Mouse (Mus musculus): ENCODE measurements around the gene Arl2bp.
A peak's percentile ranks its signal among the peaks of the same experiment; 100 is the strongest.

The Arl2bp gene

DNA sequence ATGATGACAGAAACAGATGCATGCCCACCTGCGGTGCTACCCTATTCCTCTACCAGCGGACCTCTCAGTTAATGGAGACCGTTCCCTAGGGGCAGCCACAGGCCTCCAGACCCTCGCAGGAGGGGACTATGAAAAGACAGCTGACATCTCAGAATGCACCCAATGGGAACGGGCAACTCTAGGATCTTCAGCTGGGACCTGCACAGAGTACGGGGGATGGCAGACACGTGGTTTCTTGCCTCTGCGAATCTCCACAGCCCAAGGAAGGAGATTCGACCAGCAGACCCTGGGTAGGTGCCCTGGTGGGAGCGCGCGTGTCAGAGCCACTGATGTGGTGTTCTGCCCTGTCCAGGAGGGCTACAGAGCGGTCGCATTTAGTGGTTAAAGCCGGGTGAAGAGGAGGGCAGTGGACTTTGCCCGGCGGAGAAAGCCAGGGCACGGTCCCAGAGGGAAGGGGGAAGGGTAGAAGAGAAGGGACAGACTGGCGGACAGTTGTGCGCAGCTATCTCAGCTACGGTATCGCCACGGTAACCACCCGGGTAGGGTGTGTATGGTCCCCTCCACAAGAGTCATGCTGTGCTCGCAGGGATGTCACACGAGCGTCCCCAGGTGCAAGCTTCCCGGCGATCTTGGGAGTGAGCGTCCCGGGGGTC is 29.1 kb downstream of the Arl2bp start:
- peak in 1 of 2 experiments; percentile 6 for DNase-seq (ENCODE audit: low spot score in 2 of 2)

- DNase-seq (ENCODE audit: low spot score in 2 of 2), result peak in 1 of 2 experiments; percentile 52
Measured at GRCm38 (mm10) chr8:94695994-94696384, 29.6 kb downstream of the Arl2bp start, which contains the start of gene Pllp. Pllp (minus strand) TSS chr8:94696278.

DNA sequence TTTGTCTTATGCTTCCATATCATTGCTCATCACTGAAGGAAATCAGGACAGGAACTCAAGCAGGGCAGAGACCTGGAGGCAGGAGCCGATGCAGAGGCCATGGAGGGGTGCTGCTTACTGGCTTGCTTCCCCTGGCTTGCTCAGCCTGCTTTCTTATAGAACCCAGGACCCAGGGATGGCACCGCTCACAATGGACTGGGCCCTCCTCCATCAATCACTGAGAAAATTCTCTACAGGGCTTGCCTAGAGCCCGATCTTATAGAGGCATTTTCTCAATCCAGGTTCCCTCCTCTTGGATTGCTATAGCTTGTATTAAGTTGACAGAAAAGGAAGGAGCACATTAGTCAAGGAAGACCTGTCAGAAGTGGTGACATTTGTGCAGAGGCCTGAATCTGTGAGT is 30.2 kb downstream of the Arl2bp start:
- DNase-seq (ENCODE audit: low spot score in 2 of 2), result no peak

- no peak for DNase-seq (ENCODE audit: low spot score in 2 of 2)
Measured at GRCm38 (mm10) chr8:94697956-94698355, 31.6 kb downstream of the Arl2bp start.

GRCm38 (mm10) chr8:94699366-94699765 is 33.0 kb downstream of the Arl2bp start:
- DNase-seq (ENCODE audit: low spot score in 2 of 2), result no peak

- no peak for DNase-seq (ENCODE audit: low spot score in 2 of 2)
Measured at GRCm38 (mm10) chr8:94700421-94700935, 34.1 kb downstream of the Arl2bp start.

- no peak for DNase-seq (ENCODE audit: low spot score in 2 of 2)
Measured at GRCm38 (mm10) chr8:94702156-94702555, 35.8 kb downstream of the Arl2bp start.

DNA sequence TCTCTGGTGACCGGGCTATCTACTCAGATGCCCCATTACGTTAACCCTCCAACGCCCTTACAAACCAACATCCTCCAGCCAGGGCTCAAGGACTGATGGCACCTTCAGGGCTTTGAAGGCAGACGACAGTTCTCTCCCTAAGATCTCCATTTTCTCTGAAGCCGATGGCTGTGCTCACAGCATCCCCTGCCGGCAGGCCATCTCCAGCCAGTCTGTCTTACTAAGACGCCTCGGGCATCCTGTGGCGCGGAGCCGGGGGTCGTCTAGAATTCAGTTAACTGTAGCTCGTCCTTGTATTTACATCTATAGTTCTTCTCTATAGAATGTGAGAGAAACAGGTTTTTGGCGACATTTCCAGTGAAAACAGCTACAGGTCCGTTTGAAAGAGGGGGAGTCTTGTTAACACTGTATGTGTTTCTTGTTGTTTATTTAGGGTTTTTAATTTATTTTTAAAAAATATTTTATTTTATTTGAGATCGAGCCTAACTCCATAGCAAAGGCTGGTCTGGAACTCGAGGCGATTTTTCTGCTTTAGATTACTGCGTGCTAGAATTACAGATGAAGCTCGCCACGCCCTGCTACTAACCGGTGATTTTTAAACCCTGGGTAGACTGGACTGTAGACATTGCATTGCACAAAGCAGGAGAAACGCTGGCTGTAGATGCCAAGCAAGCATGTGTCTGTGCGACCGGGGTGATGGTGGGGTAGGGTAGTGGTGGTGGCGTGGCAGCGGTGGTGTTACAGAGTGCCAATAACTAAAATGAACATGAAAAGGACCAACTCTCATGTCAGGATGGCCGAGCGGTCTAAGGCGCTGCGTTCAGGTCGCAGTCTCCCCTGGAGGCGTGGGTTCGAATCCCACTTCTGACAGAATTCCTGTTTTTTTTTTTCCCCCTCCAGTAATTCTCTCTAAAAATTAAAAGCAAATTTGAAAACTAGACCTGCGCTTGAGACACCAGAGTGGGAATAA is 36.7 kb downstream of the Arl2bp start:
- DNase-seq (ENCODE audit: low spot score in 2 of 2), result peak; percentile 82 to 84

- DNase-seq (ENCODE audit: low spot score in 2 of 2), result peak; percentile 97 to 99
Measured at GRCm38 (mm10) chr8:94703972-94704668, 37.7 kb downstream of the Arl2bp start.

GRCm38 (mm10) chr8:94704669-94704984 is 38.2 kb downstream of the Arl2bp start:
- DNase-seq (ENCODE audit: low spot score in 2 of 2), result no peak

DNA sequence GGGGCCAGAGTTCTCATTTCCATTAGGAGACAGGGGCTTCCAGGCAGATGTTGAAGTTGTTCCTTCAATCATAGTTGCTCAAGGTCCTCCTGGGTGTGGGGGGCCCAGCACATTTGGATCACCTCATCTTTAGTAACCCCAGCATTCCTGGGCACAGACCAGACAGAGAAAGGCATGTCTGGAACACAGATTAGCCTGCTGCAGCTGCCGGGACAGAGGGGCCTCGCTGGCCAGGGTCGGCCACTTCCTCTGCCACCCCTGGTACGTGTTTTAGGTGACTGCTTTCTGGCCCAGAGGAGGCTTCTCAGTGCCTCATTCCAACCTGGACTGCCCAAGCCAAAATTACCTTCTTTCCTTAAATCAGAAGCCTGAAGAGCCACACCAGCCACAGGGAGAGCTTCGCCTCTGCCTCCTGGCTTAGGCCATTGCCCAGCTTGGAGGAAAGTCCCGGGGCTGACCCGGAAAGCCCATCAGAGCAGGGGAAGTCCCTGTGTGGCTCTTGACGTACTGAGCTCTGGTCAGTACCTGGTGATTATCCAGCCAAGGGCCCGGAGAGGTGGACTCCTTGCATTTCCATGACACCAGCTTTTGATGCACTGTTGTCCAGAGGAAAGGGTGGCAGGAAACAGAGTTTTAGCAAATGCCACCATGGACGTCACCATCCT is 39.3 kb downstream of the Arl2bp start:
- DNase-seq (ENCODE audit: low spot score in 2 of 2), result no peak

- no peak for DNase-seq (ENCODE audit: low spot score in 2 of 2)
Measured at GRCm38 (mm10) chr8:94706732-94707395, 40.5 kb downstream of the Arl2bp start.

GRCm38 (mm10) chr8:94710336-94710735 is 43.9 kb downstream of the Arl2bp start:
- DNase-seq (ENCODE audit: low spot score in 2 of 2), result no peak

DNA sequence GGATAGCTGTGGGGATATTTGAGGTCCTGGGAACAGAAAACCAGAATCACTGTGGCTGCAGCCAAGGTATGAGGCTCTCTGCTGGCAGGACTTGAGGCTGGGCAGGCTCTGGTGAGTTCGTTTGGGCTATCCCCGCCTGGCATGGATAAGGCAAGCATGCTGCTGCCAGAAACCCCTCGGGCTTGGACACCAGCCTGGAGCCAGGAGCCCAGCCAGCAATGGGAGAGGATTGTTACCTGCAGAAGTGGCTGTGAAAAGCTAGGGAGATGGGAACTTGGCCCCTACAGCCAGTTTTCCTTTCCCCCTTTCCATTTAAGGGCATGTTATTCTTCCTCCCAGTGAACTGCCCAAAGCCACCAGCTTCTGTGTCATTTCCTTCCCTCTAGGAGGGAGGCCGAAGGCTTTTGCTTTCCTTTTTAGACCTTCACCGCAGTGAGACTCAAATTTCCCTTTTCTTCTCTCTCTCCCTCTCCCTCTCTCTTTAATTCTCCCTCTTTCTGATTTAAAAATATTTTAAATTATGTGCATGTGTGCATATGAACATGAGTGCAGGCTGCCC is 44.8 kb downstream of the Arl2bp start:
- DNase-seq (ENCODE audit: low spot score in 2 of 2), result no peak

DNA sequence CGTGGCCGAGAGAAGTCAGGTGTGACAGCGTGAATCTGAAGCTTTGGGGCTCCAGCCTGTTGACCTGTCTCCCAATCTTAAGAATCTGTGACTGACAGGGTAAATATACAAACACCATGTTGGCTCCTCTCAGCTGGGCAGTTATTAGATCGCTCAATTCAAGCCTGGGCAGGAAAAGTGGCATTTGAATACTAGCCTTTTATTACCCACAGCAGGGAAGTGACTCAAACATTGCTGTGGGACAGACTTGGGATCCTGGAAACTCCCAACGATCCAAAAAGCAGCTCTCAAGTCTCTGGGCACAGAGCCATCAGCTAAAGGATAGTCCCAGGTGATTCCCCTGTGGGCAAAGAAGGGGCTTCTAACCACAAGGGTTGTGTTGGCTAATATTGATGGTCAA is 48.2 kb downstream of the Arl2bp start:
- no peak for DNase-seq (ENCODE audit: low spot score in 2 of 2)

DNA sequence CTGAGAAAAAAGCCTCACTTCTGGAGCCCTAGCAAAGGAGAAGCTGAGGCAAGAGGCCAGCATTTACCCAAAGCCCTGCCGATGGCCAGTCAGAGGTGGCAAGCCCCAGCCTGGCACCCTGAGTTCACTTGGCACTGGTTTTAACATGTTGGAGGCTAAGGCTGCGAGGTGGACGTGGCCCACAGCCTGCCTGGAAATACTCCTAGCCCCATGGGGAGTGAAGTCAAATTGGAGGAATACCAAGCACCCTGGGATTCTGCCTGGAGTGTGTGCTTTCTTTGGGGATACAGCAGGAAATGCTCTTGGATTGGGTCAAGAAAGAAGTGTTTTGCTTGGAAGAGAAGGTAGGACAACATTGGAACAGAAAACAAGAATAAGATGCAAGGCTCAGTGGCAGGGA is 49.5 kb downstream of the Arl2bp start:
- no peak for DNase-seq (ENCODE audit: low spot score in 2 of 2)

- DNase-seq (ENCODE audit: low spot score in 2 of 2), result no peak
Measured at GRCm38 (mm10) chr8:94716841-94717240, 50.4 kb downstream of the Arl2bp start.
